Mouse (Mus musculus) liver, embryonic 16.5 days (tissue): ENCODE measurements around the gene Ddn. TPM values are rescaled to one million over a fixed set of nuclear protein-coding genes. Genes with fewer than 3 reads are reported as not detected.

Experiments
- ATAC-seq: fragments of 200-750 bp; cut with Nextera tagmentation; 2 replicates; pipeline ENCODE4 v1.8.0; 2017; ENCODE audit warnings: low read depth, mild to moderate bottlenecking, moderate number of reproducible peaks, moderate library complexity
- H3K27ac ChIP-seq: fragments of 300-500 bp; sonication (generic); 2 replicates; pipeline ENCODE4 v1.5.1; 2014; ENCODE audit warnings: mild to moderate bottlenecking, low read length
- H3K27me3 ChIP-seq: fragments of 300-500 bp; sonication (generic); 2 replicates; pipeline ENCODE4 v1.6.1; 2014; ENCODE audit warnings: low read depth, low read length, mixed read lengths; ENCODE audit not compliant: control insufficient read depth, insufficient read depth
- H3K36me3 ChIP-seq: fragments of 300-500 bp; sonication (generic); 2 replicates; pipeline ENCODE4 v1.6.1; 2014; ENCODE audit warnings: mild to moderate bottlenecking; ENCODE audit not compliant: control insufficient read depth, insufficient read depth
- H3K4me1 ChIP-seq: fragments of 300-500 bp; sonication (generic); 2 replicates; pipeline ENCODE4 v1.6.1; 2014; ENCODE audit warnings: low read depth, low read length, mixed read lengths; ENCODE audit not compliant: control insufficient read depth
- H3K4me2 ChIP-seq: fragments of 300-500 bp; sonication (generic); 2 replicates; pipeline ENCODE4 v1.6.1; 2014; ENCODE audit warnings: low read depth, low read length, mixed read lengths
- H3K4me3 ChIP-seq: fragments of 300-500 bp; sonication (generic); 2 replicates; pipeline ENCODE4 v1.5.1; 2014; ENCODE audit warnings: low read depth, mild to moderate bottlenecking, low read length
- H3K9ac ChIP-seq: fragments of 300-500 bp; sonication (generic); 2 replicates; pipeline ENCODE4 v1.6.1; 2014; ENCODE audit warnings: low read depth, low read length
- H3K9me3 ChIP-seq: fragments of 300-500 bp; sonication (generic); replicated peaks from 2 replicates; pipeline ENCODE4 v1.6.1; 2016; ENCODE audit warnings: low read length; ENCODE audit not compliant: control insufficient read depth
- WGBS: fragments of 180-500 bp; shearing (Covaris S2); extraction: QIAGEN DNeasy Blood & Tissue Kit; methylation state at CpG from one replicate; pipeline ENCODE4 v1.1.7; 2014; ENCODE audit not compliant: insufficient replicate concordance; 5-methylcytosine and 5-hydroxymethylcytosine counted together
- polyA plus RNA-seq: library from polyadenylated mRNA; unstranded; fragments of >200 nt; fragmentation: Nextera tagmentation; extraction: Ambion mirVana; gene quantifications from 2 replicates; pipeline ENCODE4 v1.2.1, GENCODE M21; 2015

Gene Ddn
- polyA plus RNA-seq = not detected in 2 replicates

GRCm38 (mm10) chr15:98809390-98809789, at the start of gene Ddn:
Gene Ddn (minus strand): TSS chr15:98809490.
- peaks cover 25% of the 10 kb centered on the region for H3K36me3 ChIP-seq
- H3K4me1 ChIP-seq = peaks cover 25% of the 10 kb centered on the region
- H3K9ac ChIP-seq = no peak within 1 kb of the TSS
- H3K9me3 ChIP-seq = no peaks in the 10 kb centered on the region
- no peak within 1 kb of the TSS for H3K4me3 ChIP-seq
- no peak within 1 kb of the TSS for H3K27ac ChIP-seq
- ATAC-seq = no peak
- 71% methylated on average over 3 of the region's 3 CpGs for whole genome bisulfite sequencing
- H3K4me2 ChIP-seq = no peak within 1 kb of the TSS
- peaks cover 57% of the 10 kb centered on the region for H3K27me3 ChIP-seq

- no peaks in the 10 kb centered on the region for H3K9me3 ChIP-seq
- H3K4me3 ChIP-seq = no peak overlapping the region
- no peak overlapping the region for H3K4me2 ChIP-seq
- H3K27me3 ChIP-seq = no peaks in the 10 kb centered on the region
- no peaks in the 10 kb centered on the region for H3K4me1 ChIP-seq
- 83% methylated on average over 16 of the region's 16 CpGs for WGBS
- no peak overlapping the region for H3K9ac ChIP-seq
- H3K27ac ChIP-seq = no peak overlapping the region
- peaks cover 93% of the 10 kb centered on the region for H3K36me3 ChIP-seq
- ATAC-seq = no peak
Observed at GRCm38 (mm10) chr15:98854214-98854613, 44.9 kb upstream of the Ddn start.

GRCm38 (mm10) chr15:98853161-98853937, 44.1 kb upstream of the Ddn start:
- no peak overlapping the region for H3K27ac ChIP-seq
- H3K4me1 ChIP-seq = no peaks in the 10 kb centered on the region
- H3K4me3 ChIP-seq = no peak overlapping the region
- ATAC-seq = no peak
- H3K9ac ChIP-seq = no peak overlapping the region
- no peak overlapping the region for H3K4me2 ChIP-seq
- no peaks in the 10 kb centered on the region for H3K27me3 ChIP-seq
- H3K9me3 ChIP-seq = no peaks in the 10 kb centered on the region
- peaks cover 95% of the 10 kb centered on the region for H3K36me3 ChIP-seq
- 85% methylated on average over 28 of the region's 28 CpGs for WGBS

GRCm38 (mm10) chr15:98852733-98853132, 43.4 kb upstream of the Ddn start:
- 86% methylated on average over 9 of the region's 9 CpGs for WGBS
- Histone ChIP-seq H3K4me1 (no peaks in the 10 kb centered on the region), H3K4me3 (no peak overlapping the region), H3K36me3 (peaks cover 95% of the 10 kb centered on the region), H3K9ac (no peak overlapping the region), H3K27ac (no peak overlapping the region), H3K4me2 (no peak overlapping the region), H3K27me3 (no peaks in the 10 kb centered on the region), H3K9me3 (no peaks in the 10 kb centered on the region)
- ATAC-seq = no peak

- Histone ChIP-seq H3K4me2 (no peak overlapping the region), H3K9me3 (no peaks in the 10 kb centered on the region), H3K27me3 (no peaks in the 10 kb centered on the region), H3K36me3 (peaks cover 95% of the 10 kb centered on the region), H3K4me3 (no peak overlapping the region), H3K27ac (no peak overlapping the region), H3K9ac (no peak overlapping the region), H3K4me1 (no peaks in the 10 kb centered on the region)
- 88% methylated on average over 9 of the region's 9 CpGs for WGBS
- ATAC-seq = no peak
Observed at GRCm38 (mm10) chr15:98852071-98852470, 42.8 kb upstream of the Ddn start.

- Histone ChIP-seq H3K36me3 (peaks cover 96% of the 10 kb centered on the region), H3K4me2 (no peak overlapping the region), H3K9ac (no peak overlapping the region), H3K4me1 (no peaks in the 10 kb centered on the region), H3K9me3 (no peaks in the 10 kb centered on the region), H3K4me3 (no peak overlapping the region), H3K27me3 (no peaks in the 10 kb centered on the region), H3K27ac (no peak overlapping the region)
- ATAC-seq = no peak
- 91% methylated on average over 21 of the region's 21 CpGs for WGBS
Observed at GRCm38 (mm10) chr15:98851229-98851818, 42.0 kb upstream of the Ddn start.

- Histone ChIP-seq H3K4me2 (no peak overlapping the region), H3K36me3 (peaks cover 96% of the 10 kb centered on the region), H3K27me3 (no peaks in the 10 kb centered on the region), H3K27ac (no peak overlapping the region), H3K9ac (no peak overlapping the region), H3K4me1 (no peaks in the 10 kb centered on the region), H3K9me3 (no peaks in the 10 kb centered on the region), H3K4me3 (no peak overlapping the region)
- no peak for ATAC-seq
- WGBS = 81% methylated on average over 14 of the region's 14 CpGs
Observed at GRCm38 (mm10) chr15:98850668-98851067, 41.4 kb upstream of the Ddn start.

- no peak for ATAC-seq
- Histone ChIP-seq H3K9me3 (no peaks in the 10 kb centered on the region), H3K36me3 (peaks cover 96% of the 10 kb centered on the region), H3K9ac (no peak overlapping the region), H3K27me3 (no peaks in the 10 kb centered on the region), H3K4me3 (no peak overlapping the region), H3K4me2 (no peak overlapping the region), H3K4me1 (no peaks in the 10 kb centered on the region), H3K27ac (no peak overlapping the region)
- 74% methylated on average over 16 of the region's 16 CpGs for WGBS
Observed at GRCm38 (mm10) chr15:98849956-98850600, 40.8 kb upstream of the Ddn start.

GRCm38 (mm10) chr15:98849165-98849564, 39.9 kb upstream of the Ddn start:
- no peaks in the 10 kb centered on the region for H3K9me3 ChIP-seq
- peaks cover 3% of the 10 kb centered on the region for H3K4me1 ChIP-seq
- ATAC-seq = no peak
- peaks cover 96% of the 10 kb centered on the region for H3K36me3 ChIP-seq
- H3K27ac ChIP-seq = no peak overlapping the region
- no peak overlapping the region for H3K9ac ChIP-seq
- H3K27me3 ChIP-seq = no peaks in the 10 kb centered on the region
- H3K4me3 ChIP-seq = no peak overlapping the region
- no peak overlapping the region for H3K4me2 ChIP-seq
- 89% methylated on average over 11 of the region's 11 CpGs for WGBS
